Mouse (Mus musculus): ENCODE measurements around the gene Mrpl30.

- TF ChIP-seq ZMIZ1 (IDR thresholded peaks at IDR 0.05; ENCODE audit: low read depth, low read length) = no peak
- no peak for TF ChIP-seq MAFK (IDR thresholded peaks at IDR 0.05; ENCODE audit: insufficient replicate concordance, low read length)
These were observed 1.1 kb downstream of the Mrpl30 start for GRCm38 (mm10) chr1:37891400-37891799.
